Mouse (Mus musculus): Measurements from ENCODE around the gene BC055324.
A peak's percentile ranks its signal among the peaks of the same experiment; 100 is the strongest.

The BC055324 gene

GRCm38 (mm10) chr1:163953396-163953795 lies 41.2 kb downstream of the BC055324 start:
- no peak for DNase-seq (ENCODE audit: low spot score)

GRCm38 (mm10) chr1:163942056-163942455 lies 52.5 kb downstream of the BC055324 start:
- DNase-seq (ENCODE audit: low spot score): no peak

GRCm38 (mm10) chr1:163934591-163934990 lies 60.0 kb downstream of the BC055324 start:
- DNase-seq (ENCODE audit: low spot score): no peak

- no peak for DNase-seq (ENCODE audit: low spot score)
Observed at GRCm38 (mm10) chr1:163931801-163932200, 62.8 kb downstream of the BC055324 start.

- DNase-seq (ENCODE audit: low spot score): no peak
Observed at GRCm38 (mm10) chr1:163930458-163930794, 64.2 kb downstream of the BC055324 start.

GRCm38 (mm10) chr1:163929636-163930457 lies 64.7 kb downstream of the BC055324 start:
- DNase-seq (ENCODE audit: low spot score): peak; percentile 90

GRCm38 (mm10) chr1:163928846-163929245 lies 65.8 kb downstream of the BC055324 start, which contains the start of gene Scyl3:
Scyl3 (plus strand) TSS chr1:163929100.
- no peak for DNase-seq (ENCODE audit: low spot score)

GRCm38 (mm10) chr1:163924093-163924492 lies 70.5 kb downstream of the BC055324 start:
- DNase-seq (ENCODE audit: low spot score): no peak

- DNase-seq (ENCODE audit: low spot score): no peak
Observed at GRCm38 (mm10) chr1:163917349-163918160, 77.0 kb downstream of the BC055324 start.

- no peak for DNase-seq (ENCODE audit: low spot score)
Observed at GRCm38 (mm10) chr1:163911981-163912380, 82.6 kb downstream of the BC055324 start.

- no peak for DNase-seq (ENCODE audit: low spot score)
Observed at GRCm38 (mm10) chr1:163910785-163911184, 83.8 kb downstream of the BC055324 start.

- DNase-seq (ENCODE audit: low spot score): no peak
Observed at GRCm38 (mm10) chr1:163910343-163910742, 84.3 kb downstream of the BC055324 start.

GRCm38 (mm10) chr1:163908389-163908788 lies 86.2 kb downstream of the BC055324 start:
- DNase-seq (ENCODE audit: low spot score): no peak

GRCm38 (mm10) chr1:163907007-163907811 lies 87.4 kb downstream of the BC055324 start:
- DNase-seq (ENCODE audit: low spot score): no peak

GRCm38 (mm10) chr1:163903411-163903810 lies 91.2 kb downstream of the BC055324 start:
- DNase-seq (ENCODE audit: low spot score): no peak

- DNase-seq (ENCODE audit: low spot score): no peak
Observed at GRCm38 (mm10) chr1:163900168-163900567, 94.4 kb downstream of the BC055324 start.

GRCm38 (mm10) chr1:163899575-163899974 lies 95.0 kb downstream of the BC055324 start:
- no peak for DNase-seq (ENCODE audit: low spot score)

GRCm38 (mm10) chr1:163898291-163898764 lies 96.3 kb downstream of the BC055324 start:
- DNase-seq (ENCODE audit: low spot score): no peak

Data from layer of hippocampus, adult 9-10 months (tissue).